Mouse (Mus musculus): ENCODE data around the gene Dio1. TPM values are rescaled to one million over a fixed set of nuclear protein-coding genes. Genes with fewer than 3 reads are reported as not detected.

Dio1 gene
- total RNA-seq, 1 experiment from 2014 or later, result 12.0 TPM

DNA sequence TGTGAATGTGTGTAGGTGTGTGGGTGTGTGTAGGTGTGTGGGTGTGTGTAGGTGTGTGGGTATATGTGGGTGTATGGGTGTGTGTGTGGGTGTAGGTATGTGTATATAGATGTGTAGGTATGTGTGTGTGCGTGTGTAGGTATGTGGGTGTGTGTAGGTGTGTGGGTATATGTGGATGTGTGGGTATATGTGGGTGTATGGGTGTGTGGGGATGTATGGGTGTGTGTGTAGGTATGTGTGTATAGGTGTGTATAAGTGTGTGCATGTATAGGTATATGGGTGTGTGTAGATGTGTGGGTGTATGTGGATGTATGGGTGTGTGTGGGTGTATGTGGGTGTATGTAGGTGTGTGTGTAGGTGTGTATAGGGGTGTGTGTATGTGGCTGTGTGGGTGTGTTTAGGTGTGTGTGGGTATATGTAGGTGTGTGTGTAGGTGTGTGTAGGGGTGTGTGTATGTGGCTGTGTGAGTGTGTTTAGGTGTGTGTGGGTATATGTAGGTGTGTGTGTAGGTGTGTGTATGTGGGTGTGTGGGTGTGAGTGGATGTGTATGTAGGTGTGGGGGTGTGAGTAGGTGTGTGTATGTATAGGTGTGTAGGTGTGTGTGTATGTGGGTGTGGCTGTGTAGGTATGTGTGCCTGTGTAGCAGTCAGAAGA is 5.9 kb downstream of the Dio1 start:
- no peak for DNase-seq

GRCm38 (mm10) chr4:107300371-107300770 is 6.6 kb downstream of the Dio1 start:
- DNase-seq, result no peak

- DNase-seq, result peak; percentile 35
These were observed 7.1 kb downstream of the Dio1 start for GRCm38 (mm10) chr4:107299779-107300340.

DNA sequence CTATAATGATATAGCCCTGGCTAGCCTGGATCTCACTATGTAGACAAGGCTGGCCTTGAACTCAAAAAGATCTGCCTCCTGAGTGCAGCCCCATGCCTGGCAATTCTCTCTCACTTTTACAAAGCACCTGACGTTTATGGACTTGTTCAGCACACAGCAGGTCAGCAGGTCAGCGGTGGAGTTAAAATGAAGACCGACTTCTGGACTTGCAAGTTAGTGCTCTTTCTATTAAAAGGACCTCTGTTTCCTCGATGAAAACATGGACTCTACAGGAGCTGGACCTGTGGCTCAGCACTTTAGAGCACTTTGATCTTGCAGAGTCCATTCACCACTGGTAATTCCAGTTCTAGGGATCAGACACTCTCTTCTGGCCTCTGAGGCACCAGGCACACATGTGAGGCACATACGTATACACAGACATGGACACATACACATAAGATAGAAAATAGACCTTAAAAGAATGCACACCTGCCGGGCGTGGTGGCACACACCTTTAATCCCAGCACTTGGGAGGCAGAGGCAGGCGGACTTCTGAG is 8.8 kb downstream of the Dio1 start:
- DNase-seq, result no peak

- DNase-seq, result no peak
These were observed 14.7 kb downstream of the Dio1 start for GRCm38 (mm10) chr4:107292273-107292662.

DNA sequence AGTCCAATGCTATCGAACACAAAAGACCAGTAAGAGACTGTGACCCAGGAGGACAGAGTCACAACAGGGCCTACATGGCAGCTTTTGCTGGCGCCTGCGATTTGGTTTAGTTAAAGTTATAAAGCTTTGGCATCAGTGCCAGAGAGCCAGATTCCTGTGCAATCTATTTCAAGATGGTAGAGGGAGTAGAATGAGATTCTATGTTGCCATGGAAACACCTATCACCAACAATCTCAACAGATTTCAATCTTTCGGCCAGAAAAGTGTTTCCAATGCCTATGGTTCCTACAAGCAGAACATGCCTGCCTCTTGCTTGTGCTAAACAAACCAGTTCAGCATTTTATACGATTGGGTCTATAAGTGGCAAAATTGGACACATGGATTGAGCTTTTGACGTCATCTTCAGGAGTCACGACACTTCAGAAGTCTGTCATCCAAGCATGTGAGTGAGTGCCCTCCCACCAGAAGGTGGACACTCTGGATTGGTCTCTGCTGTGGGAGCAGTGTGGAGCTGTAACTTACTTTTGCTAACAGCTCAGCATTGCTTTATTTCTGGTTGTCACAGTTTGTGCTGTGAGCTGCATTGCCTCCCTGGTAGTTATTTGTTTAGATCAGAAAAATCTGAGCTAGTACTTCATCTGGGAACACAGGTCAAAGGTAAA is 15.2 kb downstream of the Dio1 start:
- no peak for DNase-seq

DNA sequence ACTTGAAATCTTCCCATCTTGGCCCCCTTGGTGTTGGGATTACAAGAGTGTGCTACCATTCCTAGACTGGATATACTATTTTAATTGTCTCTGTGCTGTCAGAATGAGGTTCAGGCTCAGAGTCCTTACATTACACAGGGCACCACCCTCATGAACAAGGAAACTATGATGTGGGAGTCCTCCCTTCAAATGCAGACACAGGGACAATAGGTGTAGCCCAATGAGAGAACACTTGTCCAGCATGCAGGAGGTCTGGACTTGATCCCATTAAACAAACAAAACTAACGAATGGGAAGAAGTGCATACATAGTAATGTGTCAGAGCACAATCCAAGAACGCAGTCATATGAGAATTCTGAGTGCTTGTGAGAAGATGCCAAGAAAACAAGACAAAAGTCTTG is 19.5 kb downstream of the Dio1 start:
- DNase-seq, result no peak

DNA sequence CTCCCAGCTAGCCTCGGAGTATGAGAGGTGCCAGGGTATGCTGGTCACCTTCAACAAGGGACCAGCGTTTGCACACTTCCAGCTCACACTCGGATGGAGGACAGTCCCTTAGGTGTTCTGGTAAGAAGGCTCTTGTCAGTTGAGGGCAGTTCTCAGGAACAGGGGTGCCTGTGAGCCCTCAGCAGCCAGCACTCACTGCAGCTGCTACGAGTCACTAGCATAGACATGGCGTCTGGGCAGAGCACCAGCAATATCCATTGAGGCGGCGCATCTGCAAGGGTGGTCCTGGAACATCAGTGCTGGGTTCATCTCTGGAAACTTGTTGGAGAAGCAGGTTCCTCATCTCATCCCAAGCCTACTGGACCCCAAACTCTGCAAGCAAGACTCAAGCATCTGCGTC is 20.6 kb downstream of the Dio1 start:
- DNase-seq, result no peak

DNA sequence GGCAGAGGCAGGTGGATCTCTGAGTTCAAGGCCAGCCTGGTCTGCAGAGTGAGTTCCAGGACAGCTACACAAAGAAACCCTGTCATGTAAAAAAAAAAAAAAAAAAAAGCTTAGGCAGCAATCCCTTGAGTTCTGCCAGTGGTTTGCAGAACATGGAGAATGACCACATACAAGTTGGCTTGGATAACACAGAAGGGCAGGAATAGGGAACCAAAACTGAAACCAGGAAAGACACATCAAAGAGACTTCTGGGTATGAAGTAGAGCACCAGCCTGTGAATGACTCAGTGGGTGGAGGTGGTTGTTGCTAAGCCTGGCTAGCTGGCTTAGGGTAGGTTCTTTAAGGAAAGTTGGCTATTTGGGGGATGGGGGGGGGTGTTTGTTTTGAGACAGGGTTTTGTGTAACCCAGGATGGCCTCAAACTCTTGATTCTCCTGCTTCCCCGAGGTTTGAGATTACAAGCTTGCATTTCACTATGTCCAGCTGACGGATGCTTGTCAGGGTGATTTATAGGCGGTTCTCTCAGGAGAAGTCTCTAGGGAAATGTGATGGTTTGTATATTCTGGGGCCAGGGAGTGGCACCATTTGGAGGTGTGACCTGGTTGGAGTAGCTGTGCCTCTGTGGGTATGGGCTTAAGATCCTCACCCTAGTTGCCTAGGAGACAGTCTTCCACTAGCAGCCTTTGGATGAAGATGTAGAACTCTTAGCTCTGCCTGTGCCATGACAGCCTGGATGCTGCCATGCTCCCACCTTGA is 21.3 kb downstream of the Dio1 start:
- DNase-seq, result no peak

DNA sequence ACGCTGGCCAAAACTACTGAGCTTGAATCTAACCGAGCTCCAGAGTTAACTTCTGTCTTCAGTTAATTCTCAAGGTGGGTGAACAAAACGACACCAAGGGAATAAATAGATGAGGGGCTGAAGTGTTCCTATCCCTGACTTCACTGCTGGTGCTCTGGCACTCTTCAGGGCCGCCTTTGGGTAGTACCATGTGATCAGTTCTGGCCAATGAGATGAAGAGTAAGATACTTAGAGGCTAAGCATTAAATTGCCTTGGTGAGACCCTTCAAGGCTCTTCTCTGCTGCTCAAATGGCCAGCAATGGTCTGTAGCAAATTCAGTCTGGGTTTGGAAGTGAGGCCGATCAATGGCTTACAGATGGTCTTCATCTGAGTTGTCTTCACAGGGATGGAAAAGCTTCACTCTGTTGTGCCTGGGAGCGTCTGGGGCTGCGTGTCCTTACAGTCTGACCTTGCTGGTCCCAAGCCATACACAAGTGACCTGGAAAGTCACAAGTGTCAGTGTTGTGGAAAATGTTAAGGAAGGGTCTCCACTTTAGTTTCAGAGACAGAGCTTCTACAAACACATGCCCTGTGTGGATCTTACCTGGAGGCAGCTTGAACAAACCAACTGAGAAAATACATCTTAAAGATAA is 26.0 kb downstream of the Dio1 start:
- no peak for DNase-seq

- DNase-seq, result no peak
These were observed 28.7 kb downstream of the Dio1 start for GRCm38 (mm10) chr4:107278188-107278707.

DNA sequence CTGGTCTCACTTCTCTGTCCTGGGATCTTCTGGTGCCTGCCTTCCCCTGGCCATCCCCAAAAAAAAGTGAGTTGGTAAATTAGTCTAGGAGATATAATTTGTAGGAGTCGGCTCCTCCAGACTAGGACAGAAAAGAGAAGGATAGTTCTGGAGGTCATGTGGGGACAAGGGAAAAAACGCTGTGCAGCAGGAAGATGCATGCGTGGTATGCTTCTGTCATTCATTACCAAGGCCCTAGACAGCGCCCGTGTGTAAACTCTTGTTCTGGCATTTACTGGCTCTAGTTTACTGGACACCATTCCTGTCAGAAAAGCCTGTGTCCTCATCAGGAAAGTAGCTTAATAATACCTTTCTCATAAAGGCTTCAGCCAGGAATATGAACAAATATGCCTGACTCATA is 32.5 kb downstream of the Dio1 start:
- no peak for DNase-seq

GRCm38 (mm10) chr4:107273683-107274082 is 33.3 kb downstream of the Dio1 start:
- no peak for DNase-seq

DNA sequence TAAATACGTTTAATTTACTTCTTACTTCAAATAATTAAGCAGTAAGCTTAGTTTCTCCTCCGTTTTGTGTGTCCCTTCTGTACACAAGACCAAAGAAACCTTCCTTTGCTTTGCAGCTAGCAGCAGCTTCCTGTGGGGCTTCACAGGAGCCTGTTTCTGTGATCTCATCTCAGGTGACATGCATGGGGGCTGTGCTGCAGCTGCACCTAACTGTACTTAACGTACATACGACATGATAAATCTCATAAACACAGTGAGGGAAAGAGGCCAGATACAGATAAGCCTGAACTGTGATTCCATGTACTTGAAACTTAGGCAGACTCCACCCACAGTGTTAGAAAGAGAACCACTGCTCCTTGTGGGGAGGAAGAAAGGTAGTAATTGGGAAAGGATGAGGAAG is 47.0 kb downstream of the Dio1 start:
- DNase-seq, result no peak

DNA sequence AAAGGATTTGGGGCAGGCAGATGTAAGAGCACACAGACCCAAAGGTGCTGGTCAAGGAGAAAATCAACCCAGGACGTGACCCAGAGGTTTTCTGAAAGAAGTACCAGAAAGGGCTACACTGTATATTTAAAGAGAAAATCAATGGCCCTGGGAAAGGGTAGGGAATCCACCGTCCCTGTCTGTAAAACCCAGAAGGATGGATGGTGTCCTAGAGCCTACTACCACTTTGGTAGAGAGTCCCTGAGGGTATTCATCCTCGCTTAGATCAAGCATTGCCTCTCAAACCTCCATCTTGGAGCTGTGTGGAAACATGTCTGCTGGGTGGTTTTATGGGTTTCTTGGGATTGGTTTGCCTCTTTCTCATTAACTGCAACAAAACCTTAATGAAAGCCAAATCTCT is 52.6 kb downstream of the Dio1 start:
- no peak for DNase-seq

DNA sequence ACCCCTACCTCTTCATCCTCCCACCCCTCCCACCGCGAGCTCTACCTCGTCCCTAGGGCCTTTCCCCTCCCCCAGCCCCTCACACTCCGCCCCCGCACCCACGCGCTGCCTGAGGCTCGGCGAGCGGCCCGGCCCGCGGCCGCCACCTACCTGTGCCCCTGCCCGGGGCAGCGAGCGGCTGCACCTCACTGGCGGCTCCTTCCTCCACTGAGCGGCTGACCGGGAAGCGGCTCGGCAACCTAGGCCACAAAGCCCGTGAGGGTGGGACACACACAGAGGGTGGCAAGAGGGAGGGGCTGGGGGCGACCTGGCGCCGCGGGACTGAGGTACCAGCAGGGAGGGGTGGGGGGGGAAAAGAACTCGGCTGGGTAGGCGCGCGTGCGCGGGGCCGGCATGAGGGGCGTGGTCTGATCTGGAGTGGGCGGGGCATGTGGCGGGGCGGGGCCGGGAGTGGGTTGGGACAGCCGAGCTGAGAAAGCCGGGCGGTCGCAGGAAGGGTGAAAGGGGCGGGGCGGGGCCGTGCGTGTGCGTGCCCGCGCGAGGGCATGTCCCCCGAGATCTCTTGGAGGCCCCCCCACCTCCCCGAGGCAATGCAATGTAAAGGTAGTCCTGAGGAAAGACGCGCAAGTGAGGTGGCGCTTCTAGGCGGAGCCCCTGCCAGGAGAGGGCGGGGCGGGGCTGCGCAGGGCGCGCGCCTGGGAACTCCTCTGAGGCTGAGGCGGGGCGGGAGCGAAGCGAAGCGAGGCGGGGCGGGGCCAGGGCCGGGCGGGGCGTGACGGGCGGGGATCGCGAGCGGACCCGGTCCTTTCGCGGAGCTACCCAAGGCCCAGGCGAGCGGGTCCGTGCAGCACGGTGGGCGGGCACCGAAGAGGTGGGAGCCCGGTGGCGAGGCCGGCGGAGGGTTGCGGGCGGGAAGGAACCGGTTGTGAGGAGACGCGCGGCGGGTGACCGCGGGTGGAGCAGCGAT is 53.6 kb downstream of the Dio1 start, which contains the start of the genes Lrrc42 and Hspb11:
Gene Lrrc42 (minus strand): TSS at position 408 of the 967 bp plus-strand sequence.
Gene Hspb11 (plus strand): TSS at position 469 of the 967 bp plus-strand sequence.
- DNase-seq, result peak; percentile 99

GRCm38 (mm10) chr4:107252522-107252921 is 54.4 kb downstream of the Dio1 start:
- DNase-seq, result no peak

GRCm38 (mm10) chr4:107250494-107250893 is 56.5 kb downstream of the Dio1 start:
- DNase-seq, result peak; percentile 58

DNA sequence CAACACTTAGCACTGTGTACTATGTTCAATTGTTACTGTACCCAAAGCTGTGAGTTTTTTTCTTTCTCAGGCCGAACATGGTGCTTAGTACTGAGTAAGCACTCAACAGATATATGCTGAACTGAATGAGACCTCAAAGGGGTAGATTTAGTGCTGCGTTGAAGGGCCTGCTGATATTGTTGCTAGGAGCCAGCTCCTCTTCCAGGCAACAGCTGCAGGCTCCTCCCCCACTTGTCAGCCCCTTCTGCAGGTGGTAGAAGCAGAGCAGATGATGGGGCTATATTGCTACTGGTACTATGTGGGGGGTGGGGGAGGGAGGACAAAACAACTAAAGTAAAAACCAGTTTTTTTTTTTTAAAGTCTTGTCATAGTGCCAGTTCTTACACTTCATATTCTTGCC is 57.5 kb downstream of the Dio1 start:
- no peak for DNase-seq

DNA sequence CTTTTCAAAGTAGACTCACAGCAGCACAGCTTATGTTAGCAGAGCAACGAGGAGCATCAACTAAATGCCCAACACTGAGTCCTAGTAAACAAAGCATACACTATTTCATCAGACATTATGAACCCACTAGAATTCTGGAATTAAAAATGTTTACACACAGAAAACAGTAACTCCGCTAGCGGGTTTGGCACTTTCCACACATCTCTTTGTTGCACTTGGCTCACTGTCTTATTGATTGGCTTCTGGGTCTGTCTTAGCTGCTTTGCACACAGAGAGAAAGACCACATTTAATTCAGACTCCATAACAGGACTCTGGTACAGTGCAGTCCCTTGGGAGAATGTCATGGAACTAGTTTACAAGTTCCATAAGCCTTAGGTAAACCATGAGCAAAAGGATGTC is 58.9 kb downstream of the Dio1 start:
- no peak for DNase-seq

GRCm38 (mm10) chr4:107247110-107247509 is 59.9 kb downstream of the Dio1 start:
- no peak for DNase-seq
